ENCODE assay signal across 10 mouse cellular contexts in the genomic region with DNA sequence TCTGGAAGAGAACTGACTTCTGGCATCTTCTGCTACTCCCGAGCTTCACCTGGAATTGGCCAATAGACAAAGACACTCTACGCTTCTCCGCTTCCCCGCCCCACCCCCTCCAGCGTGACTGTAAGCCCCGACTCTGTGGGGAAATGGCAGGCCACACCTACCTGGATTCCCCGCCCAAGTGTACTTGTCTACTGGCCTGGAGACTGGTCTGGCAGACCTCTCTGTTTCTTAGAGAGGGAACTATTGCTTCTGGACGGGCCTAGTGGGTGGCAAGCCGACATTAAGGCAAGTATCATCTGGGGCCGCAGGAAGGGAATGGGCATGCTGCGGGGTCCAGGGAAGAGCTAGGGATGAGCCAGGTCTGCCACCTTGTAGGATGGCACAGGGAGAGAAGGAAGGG. TPM values are rescaled to one million over a fixed set of nuclear protein-coding genes. Genes with fewer than 3 reads are reported as not detected.
DNase-seq lines count a peak whose midpoint lies in the region; ATAC-seq and TF ChIP-seq lines count a peak whose summit lies in the region.
"Had no signal": no experiment of that assay in that cellular context is flagged by ENCODE, and none has a peak within 500 bp of the region (broad histone marks: within the 10 kb centered on the region; RNA-seq: fewer than 3 reads in every experiment).

A gene (plus strand): TSS at position 214 of the 400 bp plus-strand sequence.

- H3K9ac ChIP-seq in liver, embryonic 14.5 days (replicated peaks), result peak within 1 kb of the TSS; percentile 47
- H3K9ac ChIP-seq in stomach, embryonic 15.5 days, result no peak within 1 kb of the TSS
- no peak within 1 kb of the TSS for H3K9ac ChIP-seq in forebrain, embryonic 11.5 days (ENCODE audit: low read length)

- TF ChIP-seq EP300 in liver, embryonic 14.5 days (IDR thresholded peaks at IDR 0.05; ENCODE audit: low read depth), result no peak

- H3K9me3 ChIP-seq in embryonic facial prominence, embryonic 10.5 days, result no peaks in the 10 kb centered on the region
- no peaks in the 10 kb centered on the region for H3K9me3 ChIP-seq in liver, embryonic 14.5 days (ENCODE audit: control insufficient read depth, low read length)
- H3K9me3 ChIP-seq in stomach, embryonic 15.5 days, result no peaks in the 10 kb centered on the region
- H3K9me3 ChIP-seq in forebrain, embryonic 11.5 days (ENCODE audit: control insufficient read depth, low read length), result no peaks in the 10 kb centered on the region

- H3K4me1 ChIP-seq in embryonic facial prominence, embryonic 10.5 days, result peaks cover 18% of the 10 kb centered on the region; the same call in 1 of the 2 replicates
- peaks cover 33 to 55% of the 10 kb centered on the region in 2 experiments for H3K4me1 ChIP-seq in liver, embryonic 14.5 days (replicated peaks; ENCODE audit: control insufficient read depth in 2 of 2, insufficient read depth in 2 of 2, low read length in 1 of 2)
- H3K4me1 ChIP-seq in stomach, embryonic 15.5 days, result 0 out of 2 replicates have a peak, but pooled peaks cover 11% of the 10 kb centered on the region
- no peaks in the 10 kb centered on the region for H3K4me1 ChIP-seq in forebrain, embryonic 11.5 days (replicated peaks; ENCODE audit: control insufficient read depth, insufficient read depth, low read length)

- peak within 1 kb of the TSS; percentile 55 for H3K4me2 ChIP-seq in liver, embryonic 14.5 days (ENCODE audit: low read depth)
- peak within 1 kb of the TSS; percentile 23 for H3K4me2 ChIP-seq in stomach, embryonic 15.5 days
- H3K4me2 ChIP-seq in forebrain, embryonic 11.5 days (ENCODE audit: low read depth, low read length, severe bottlenecking), result no peak within 1 kb of the TSS

- 52% methylated on average over 11 of the region's 11 CpGs for WGBS in embryonic facial prominence, embryonic 10.5 days
- 35% methylated on average over 11 of the region's 11 CpGs for WGBS in liver, embryonic 14.5 days (ENCODE audit: insufficient replicate concordance)
- 52% methylated on average over 11 of the region's 11 CpGs for WGBS in stomach, embryonic 15.5 days
- 61% methylated on average over 11 of the region's 11 CpGs for WGBS in forebrain, embryonic 11.5 days

- no peak for TF ChIP-seq CTCF in liver, embryonic 14.5 days (IDR thresholded peaks at IDR 0.05; ENCODE audit: low read depth)

- no peak within 1 kb of the TSS for H3K4me3 ChIP-seq in embryonic facial prominence, embryonic 10.5 days
- peak within 1 kb of the TSS; percentile 43 to 44 for H3K4me3 ChIP-seq in liver, embryonic 14.5 days (ENCODE audit: insufficient read depth in 1 of 2, low read depth in 2 of 2, low read length in 2 of 2)
- H3K4me3 ChIP-seq in stomach, embryonic 15.5 days (replicated peaks), result peak within 1 kb of the TSS; percentile 23; the same call in 1 of the 2 replicates
- no peak within 1 kb of the TSS for H3K4me3 ChIP-seq in forebrain, embryonic 11.5 days (ENCODE audit: low read depth, low read length)
- H3K4me3 ChIP-seq: myocyte had no signal

- no peak for ATAC-seq in liver, embryonic 14.5 days (ENCODE audit: insufficient read depth)
- ATAC-seq in stomach, embryonic 15.5 days (ENCODE audit: insufficient read depth, low FRiP score, low read depth), result 0 out of 2 replicates have a peak, but pooled peaks have one; percentile 21
- ATAC-seq in forebrain, embryonic 11.5 days (replicated peaks; ENCODE audit: low FRiP score), result no peak

- H3K27me3 ChIP-seq in embryonic facial prominence, embryonic 10.5 days (replicated peaks; ENCODE audit: low read depth, poor library complexity, severe bottlenecking), result no peaks in the 10 kb centered on the region
- H3K27me3 ChIP-seq in liver, embryonic 14.5 days (ENCODE audit: control insufficient read depth, insufficient read depth, low read length), result no peaks in the 10 kb centered on the region
- no peaks in the 10 kb centered on the region for H3K27me3 ChIP-seq in stomach, embryonic 15.5 days (replicated peaks)
- no peaks in the 10 kb centered on the region for H3K27me3 ChIP-seq in forebrain, embryonic 11.5 days (ENCODE audit: control insufficient read depth, insufficient read depth, low read length)

- DNase-seq in kidney, postnatal 4 days, result peak; percentile 31 to 61
- DNase-seq in kidney, postnatal 14 days, result no peak
- DNase-seq in embryonic facial prominence, embryonic 10.5 days (ENCODE audit: low spot score), result peak; percentile 32
- DNase-seq in liver, embryonic 14.5 days (ENCODE audit: low read depth in 3 of 3, low spot score in 3 of 3), result peak; percentile 44 to 47 (median 46)
- no peak for DNase-seq in retina, embryonic 14.5 days (ENCODE audit: low spot score)
- no peak for DNase-seq in forebrain, embryonic 11.5 days (ENCODE audit: low spot score)
- no peak for DNase-seq in B cell, adult 2 months
- DNase-seq: thymus, postnatal 4 days had no signal

- no peaks in the 10 kb centered on the region for H3K36me3 ChIP-seq in embryonic facial prominence, embryonic 10.5 days (replicated peaks)
- peaks cover 2% of the 10 kb centered on the region for H3K36me3 ChIP-seq in liver, embryonic 14.5 days (replicated peaks; ENCODE audit: control insufficient read depth, insufficient read depth, low read depth)
- H3K36me3 ChIP-seq in stomach, embryonic 15.5 days, result no peaks in the 10 kb centered on the region
- H3K36me3 ChIP-seq in forebrain, embryonic 11.5 days (ENCODE audit: control insufficient read depth, insufficient read depth, low read length), result no peaks in the 10 kb centered on the region

- 0 out of 2 replicates have a peak within 1 kb of the TSS, but pooled peaks have one; percentile 4 for H3K27ac ChIP-seq in embryonic facial prominence, embryonic 10.5 days (replicated peaks)
- H3K27ac ChIP-seq in liver, embryonic 14.5 days, result peak within 1 kb of the TSS; percentile 31
- H3K27ac ChIP-seq in stomach, embryonic 15.5 days, result peak within 1 kb of the TSS; percentile 36; the same call in 1 of the 2 replicates
- H3K27ac ChIP-seq in forebrain, embryonic 11.5 days (ENCODE audit: low read depth, low read length), result no peak within 1 kb of the TSS

RNA-seq across cellular contexts. Expression of the gene that starts here (rescaled TPM):
- polyA plus RNA-seq in embryonic facial prominence, embryonic 10.5 days (2016; fragmentation: Nextera tagmentation; extraction: Ambion mirVana), result 0.20 and 0.51 TPM in 2 replicates
- 4.8 and 5.8 TPM in 2 replicates for polyA plus RNA-seq in liver, embryonic 14.5 days (2012; rRNA removed)
- polyA plus RNA-seq in liver, embryonic 14.5 days (2014; fragmentation: Nextera tagmentation; extraction: Ambion mirVana), result 3.0 and 4.2 TPM in 2 replicates
- 14.3 and 16.8 TPM in 2 replicates for polyA plus RNA-seq in stomach, embryonic 15.5 days (2015; fragmentation: Nextera tagmentation; extraction: Ambion mirVana)
- polyA plus RNA-seq in forebrain, embryonic 11.5 days (2014; fragmentation: Nextera tagmentation; extraction: Ambion mirVana), result 0.17 and 0.25 TPM in 2 replicates
- polyA plus RNA-seq: myocyte had no signal

Comparison
In these comparisons a context has a peak if more than half of its experiments do, and no peak if none do; other contexts are left out.
1. DNase-seq: peak in kidney, postnatal 4 days (2 of 2) and liver, embryonic 14.5 days (3 of 3); none in kidney, postnatal 14 days (single experiment), retina, embryonic 14.5 days (single experiment), forebrain, embryonic 11.5 days (single experiment) and B cell, adult 2 months (0 of 2).
2. Peak in DNase-seq and H3K27ac ChIP-seq in embryonic facial prominence, embryonic 10.5 days; RNA of the gene not detected or under 1 TPM.
3. H3K4me3 ChIP-seq: peak in liver, embryonic 14.5 days (2 of 2) and stomach, embryonic 15.5 days (single experiment); none in embryonic facial prominence, embryonic 10.5 days (single experiment) and forebrain, embryonic 11.5 days (single experiment).